Mouse (Mus musculus) CH12.LX (cell line): ENCODE measurements around the gene Nmnat2.

Source experiments
- CTCF ChIP-seq, 2 experiments: IDR thresholded peaks in 1 of 2; conservative IDR thresholded peaks in 1 of 2; 2 replicates each; pipeline ENCODE4 v1.5.1; 2011 to 2012; ENCODE audit warnings: low read depth in 2 of 2, low read length in 2 of 2, improper control_type of control experiment in 1 of 2, inconsistent platforms in 1 of 2, mild to moderate bottlenecking in 1 of 2, moderate library complexity in 1 of 2
- MAFK ChIP-seq: IDR thresholded peaks from 2 replicates; pipeline ENCODE4 v1.6.1; 2011; ENCODE audit warnings: low read length, improper control_type of control experiment; ENCODE audit not compliant: insufficient replicate concordance

DNA sequence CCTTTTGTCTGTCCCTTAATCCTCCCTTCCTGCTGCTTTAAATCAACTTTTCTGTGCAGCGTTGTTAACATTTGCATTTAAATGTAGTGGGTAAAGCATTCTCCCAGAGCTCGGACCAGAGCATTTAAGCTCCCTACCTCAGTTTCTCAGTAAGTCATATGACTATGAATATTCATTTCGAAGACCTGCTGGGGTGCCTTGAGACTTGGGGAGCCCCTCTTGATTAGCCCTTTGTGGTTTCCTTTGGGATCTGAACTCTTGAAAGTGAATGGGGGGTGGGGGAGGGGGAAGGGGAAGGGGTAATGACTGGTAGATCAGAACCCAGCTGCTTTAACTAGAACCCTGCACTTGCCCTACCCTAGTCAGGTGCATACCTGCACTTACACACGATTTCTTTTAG lies 19.1 kb downstream of the Nmnat2 start:
- TF ChIP-seq CTCF (conservative IDR thresholded peaks at IDR 0.05 in 1 of 2, IDR thresholded peaks at IDR 0.05 in 1 of 2; ENCODE audit: low read depth in 2 of 2, low read length in 2 of 2) (no peak), MAFK (no peak)
